Mouse (Mus musculus) embryonic facial prominence, embryonic 15.5 days (tissue): Measurements from ENCODE around the gene Slit3. TPM values are rescaled to one million over a fixed set of nuclear protein-coding genes. Genes with fewer than 3 reads are reported as not detected.

Experiments used
- ATAC-seq: fragments of 200-750 bp; cut with Nextera tagmentation; 2 replicates; pipeline ENCODE4 v1.8.0; 2017; ENCODE audit warnings: low read depth, moderate TSS enrichment; ENCODE audit not compliant: insufficient number of reproducible peaks, low FRiP score, low TSS enrichment
- H3K27ac ChIP-seq: fragments of 300-500 bp; sonication (generic); replicated peaks from 2 replicates; pipeline ENCODE4 v1.5.1; 2015; ENCODE audit warnings: mild to moderate bottlenecking, inconsistent platforms
- H3K27me3 ChIP-seq: fragments of 300-500 bp; sonication (generic); 2 replicates; pipeline ENCODE4 v1.6.1; 2015; ENCODE audit warnings: inconsistent platforms
- H3K36me3 ChIP-seq: fragments of 300-500 bp; sonication (generic); 2 replicates; pipeline ENCODE4 v1.6.1; 2015; ENCODE audit warnings: mild to moderate bottlenecking, inconsistent platforms
- H3K4me1 ChIP-seq: fragments of 300-500 bp; sonication (generic); 2 replicates; pipeline ENCODE4 v1.6.1; 2015; ENCODE audit warnings: inconsistent platforms
- H3K4me2 ChIP-seq: fragments of 300-500 bp; sonication (generic); replicated peaks from 2 replicates; pipeline ENCODE4 v1.6.1; 2015; ENCODE audit warnings: mild to moderate bottlenecking, inconsistent platforms
- H3K4me3 ChIP-seq: fragments of 300-500 bp; sonication (generic); replicated peaks from 2 replicates; pipeline ENCODE4 v1.5.1; 2015; ENCODE audit warnings: mild to moderate bottlenecking, inconsistent platforms
- H3K9ac ChIP-seq: fragments of 300-500 bp; sonication (generic); 2 replicates; pipeline ENCODE4 v1.6.1; 2015; ENCODE audit warnings: inconsistent platforms
- H3K9me3 ChIP-seq: fragments of 300-500 bp; sonication (generic); replicated peaks from 2 replicates; pipeline ENCODE4 v1.6.1; 2016; ENCODE audit warnings: inconsistent platforms
- WGBS: fragments of 180-500 bp; shearing (Covaris S2); methylation state at CpG from one replicate; pipeline ENCODE4 v1.1.7; 2015; 5-methylcytosine and 5-hydroxymethylcytosine counted together
- polyA plus RNA-seq: library from polyadenylated mRNA; unstranded; fragments of >200 nt; fragmentation: Nextera tagmentation; extraction: Ambion mirVana; gene quantifications from 2 replicates; pipeline ENCODE4 v1.2.1, GENCODE M21; 2015

Slit3 gene
- polyA plus RNA-seq, 1 experiment from 2014 or later = 27.6 TPM

- H3K4me1 ChIP-seq = peaks cover 16% of the 10 kb centered on the region; the same call in 1 of the 2 replicates
- H3K9ac ChIP-seq = no peak overlapping the region
- no peak for ATAC-seq
- no peak overlapping the region for H3K27ac ChIP-seq
- WGBS = 77% methylated on average over 6 of the region's 6 CpGs
- no peaks in the 10 kb centered on the region for H3K9me3 ChIP-seq
- H3K4me2 ChIP-seq = no peak overlapping the region
- no peaks in the 10 kb centered on the region for H3K27me3 ChIP-seq
- no peaks in the 10 kb centered on the region for H3K36me3 ChIP-seq
- no peak overlapping the region for H3K4me3 ChIP-seq
Observed at GRCm38 (mm10) chr11:35198537-35199088, 77.6 kb downstream of the Slit3 start.

GRCm38 (mm10) chr11:35202332-35202731 is 81.3 kb downstream of the Slit3 start:
- ATAC-seq = no peak
- Histone ChIP-seq H3K9ac (no peak overlapping the region), H3K4me2 (no peak overlapping the region), H3K27ac (no peak overlapping the region), H3K27me3 (no peaks in the 10 kb centered on the region), H3K4me1 (peaks cover 8% of the 10 kb centered on the region; the same call in 1 of the 2 replicates), H3K36me3 (no peaks in the 10 kb centered on the region), H3K4me3 (no peak overlapping the region), H3K9me3 (no peaks in the 10 kb centered on the region)
- 61% methylated on average over 5 of the region's 5 CpGs for WGBS

DNA sequence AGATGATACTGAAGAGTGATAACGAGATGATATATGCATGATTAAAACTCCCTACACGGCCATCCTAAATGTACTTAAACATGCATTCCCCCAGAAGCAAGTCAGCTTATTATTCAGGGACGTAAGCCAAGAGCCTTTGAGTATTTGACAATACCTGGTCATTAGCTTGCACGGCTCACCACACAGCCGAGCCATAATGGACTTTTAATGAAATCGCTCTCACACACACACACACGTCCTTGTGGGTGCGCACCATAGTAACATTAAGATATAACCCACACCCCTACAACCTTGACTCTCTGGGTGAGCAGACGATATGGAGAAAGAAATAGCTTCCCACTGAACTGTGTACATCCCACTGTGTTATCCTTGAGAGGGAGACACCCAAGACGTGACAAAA is 82.6 kb downstream of the Slit3 start:
- peaks cover 8% of the 10 kb centered on the region; the same call in 1 of the 2 replicates for H3K4me1 ChIP-seq
- ATAC-seq = no peak
- no peaks in the 10 kb centered on the region for H3K9me3 ChIP-seq
- 65% methylated on average over 10 of the region's 10 CpGs for WGBS
- no peak overlapping the region for H3K27ac ChIP-seq
- H3K4me3 ChIP-seq = no peak overlapping the region
- H3K9ac ChIP-seq = no peak overlapping the region
- H3K27me3 ChIP-seq = no peaks in the 10 kb centered on the region
- H3K4me2 ChIP-seq = no peak overlapping the region
- H3K36me3 ChIP-seq = no peaks in the 10 kb centered on the region

DNA sequence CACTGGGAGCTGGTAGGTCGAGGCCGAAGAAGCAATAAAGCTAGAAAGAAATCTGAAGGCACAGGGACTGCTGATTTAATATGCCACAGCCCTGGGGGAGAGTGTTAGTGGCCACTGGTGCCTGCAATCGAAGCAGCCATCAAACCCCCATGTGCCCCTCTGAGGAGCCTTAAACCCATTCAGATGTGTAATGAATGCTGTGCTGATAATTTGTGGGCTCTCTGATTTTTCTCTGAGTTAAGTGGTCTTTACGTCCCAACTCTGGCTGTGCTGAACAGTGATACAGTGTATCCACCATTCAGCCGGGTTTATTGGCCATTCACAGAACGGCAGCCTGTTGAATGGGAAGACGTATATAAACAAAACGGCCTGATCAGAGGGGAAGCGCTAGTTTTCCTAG is 83.1 kb downstream of the Slit3 start:
- H3K4me2 ChIP-seq = no peak overlapping the region
- H3K4me3 ChIP-seq = no peak overlapping the region
- H3K36me3 ChIP-seq = no peaks in the 10 kb centered on the region
- no peaks in the 10 kb centered on the region for H3K9me3 ChIP-seq
- no peak for ATAC-seq
- no peak overlapping the region for H3K27ac ChIP-seq
- H3K4me1 ChIP-seq = peaks cover 8% of the 10 kb centered on the region; the same call in 1 of the 2 replicates
- no peaks in the 10 kb centered on the region for H3K27me3 ChIP-seq
- no peak overlapping the region for H3K9ac ChIP-seq
- WGBS = 58% methylated on average over 9 of the region's 9 CpGs

DNA sequence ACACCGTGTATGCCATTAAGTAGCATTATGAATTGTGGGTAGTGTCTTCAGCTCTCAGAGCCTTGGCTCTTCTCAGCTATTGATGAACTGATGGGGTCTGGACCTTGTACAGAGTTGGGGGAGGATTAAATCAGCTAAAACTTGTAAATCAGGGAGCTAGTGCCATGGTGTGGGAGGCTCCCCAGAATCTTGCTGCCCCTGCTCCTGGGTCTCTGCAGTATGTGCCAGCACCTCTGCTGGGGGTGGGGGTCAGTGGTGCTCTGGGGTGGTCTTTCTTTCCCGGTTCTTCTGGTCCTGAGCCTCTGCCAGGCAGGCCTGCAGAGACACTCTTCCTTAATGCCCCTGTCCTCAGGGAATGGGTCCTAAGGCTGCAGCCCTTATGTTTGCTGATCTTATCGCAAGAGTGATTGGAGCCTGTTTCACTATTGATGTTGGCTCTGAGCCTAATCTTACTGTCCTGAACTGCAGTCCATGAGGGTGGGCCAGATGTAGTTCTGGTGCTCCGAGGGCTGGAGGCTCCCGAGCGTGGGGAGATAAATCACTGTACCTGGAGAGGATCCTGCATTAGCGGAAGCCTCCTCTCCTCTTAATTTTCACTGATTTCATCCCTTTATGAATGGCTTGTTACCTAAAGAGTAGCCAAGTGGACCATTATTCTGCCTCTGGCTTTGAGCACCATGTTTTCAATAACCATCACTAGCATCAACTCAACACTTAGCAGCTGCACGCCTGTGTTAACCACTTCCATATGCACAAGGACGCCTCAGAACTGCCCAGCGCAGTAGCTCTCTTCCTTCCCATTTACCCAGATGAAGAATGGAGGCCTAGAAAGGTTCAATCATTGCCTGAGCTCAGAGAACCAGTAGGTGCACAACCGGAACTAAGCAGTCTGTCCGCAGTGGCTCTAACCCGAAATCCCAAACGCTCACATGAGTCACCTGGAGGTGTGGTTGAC is 90.0 kb downstream of the Slit3 start:
- no peak overlapping the region for H3K9ac ChIP-seq
- H3K27me3 ChIP-seq = no peaks in the 10 kb centered on the region
- H3K4me1 ChIP-seq = peaks cover 18% of the 10 kb centered on the region
- H3K27ac ChIP-seq = no peak overlapping the region
- 47% methylated on average over 14 of the region's 14 CpGs for WGBS
- H3K9me3 ChIP-seq = no peaks in the 10 kb centered on the region
- H3K36me3 ChIP-seq = no peaks in the 10 kb centered on the region
- no peak for ATAC-seq
- H3K4me2 ChIP-seq = no peak overlapping the region
- H3K4me3 ChIP-seq = no peak overlapping the region

DNA sequence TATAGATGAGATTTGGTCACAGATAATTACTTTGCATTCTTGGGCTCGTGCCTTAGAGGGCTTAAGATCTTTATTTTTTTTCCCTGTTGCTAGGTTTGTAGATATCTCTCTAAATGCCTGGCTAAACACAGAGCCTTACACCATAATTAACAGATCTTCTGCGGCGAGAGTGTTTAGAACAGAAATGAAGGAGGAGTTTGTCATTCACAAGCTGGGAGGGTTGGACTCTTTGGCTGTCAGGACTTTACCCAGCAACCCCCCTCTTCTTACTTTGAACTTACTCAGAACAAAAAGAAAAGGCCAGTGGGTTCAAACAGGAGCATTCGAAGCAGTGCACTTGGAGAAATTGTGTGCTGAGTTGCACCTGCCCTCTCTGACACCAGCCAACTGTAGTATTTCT is 103.0 kb downstream of the Slit3 start:
- Histone ChIP-seq H3K4me1 (peaks cover 22% of the 10 kb centered on the region), H3K27ac (no peak overlapping the region), H3K4me2 (no peak overlapping the region), H3K4me3 (no peak overlapping the region), H3K9ac (no peak overlapping the region), H3K27me3 (no peaks in the 10 kb centered on the region), H3K9me3 (no peaks in the 10 kb centered on the region), H3K36me3 (no peaks in the 10 kb centered on the region)
- WGBS = 17% methylated on average over 4 of the region's 4 CpGs
- ATAC-seq = 0 out of 2 replicates have a peak, but pooled peaks have one; percentile 64

- Histone ChIP-seq H3K9me3 (no peaks in the 10 kb centered on the region), H3K4me1 (peaks cover 11% of the 10 kb centered on the region; the same call in 1 of the 2 replicates), H3K27ac (no peak overlapping the region), H3K27me3 (no peaks in the 10 kb centered on the region), H3K36me3 (no peaks in the 10 kb centered on the region), H3K4me3 (no peak overlapping the region), H3K9ac (no peak overlapping the region), H3K4me2 (no peak overlapping the region)
- no peak for ATAC-seq
- WGBS = 58% methylated on average over 10 of the region's 10 CpGs
Observed at GRCm38 (mm10) chr11:35231361-35232090, 110.5 kb downstream of the Slit3 start.

DNA sequence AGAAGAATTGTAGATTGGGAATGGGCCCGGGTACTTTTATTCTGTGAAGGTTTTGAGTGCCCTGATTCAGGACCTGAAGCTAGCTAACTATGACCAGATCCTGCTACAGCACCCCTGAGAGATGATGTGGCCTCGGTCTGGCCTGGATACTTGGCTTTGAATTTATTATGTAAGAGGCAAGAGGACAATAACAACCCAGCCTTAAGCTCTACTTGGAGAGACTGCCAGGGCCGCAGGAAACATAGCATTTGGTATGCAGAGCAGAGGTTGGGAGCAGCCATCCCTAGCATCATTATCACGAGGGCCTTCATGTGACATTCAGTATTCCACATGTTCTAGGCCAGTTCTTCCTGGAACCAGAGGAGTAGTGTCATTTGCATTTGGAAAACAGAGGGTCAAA is 111.3 kb downstream of the Slit3 start:
- Histone ChIP-seq H3K27ac (0 out of 2 replicates have a peak overlapping the region, but pooled peaks have one; percentile 1), H3K4me2 (no peak overlapping the region), H3K4me3 (no peak overlapping the region), H3K4me1 (0 out of 2 replicates have a peak, but pooled peaks cover 5% of the 10 kb centered on the region), H3K9ac (no peak overlapping the region), H3K27me3 (no peaks in the 10 kb centered on the region), H3K36me3 (no peaks in the 10 kb centered on the region), H3K9me3 (no peaks in the 10 kb centered on the region)
- WGBS = 81% methylated on average over 4 of the region's 4 CpGs
- no peak for ATAC-seq

GRCm38 (mm10) chr11:35241379-35241778 is 120.4 kb downstream of the Slit3 start:
- H3K36me3 ChIP-seq = no peaks in the 10 kb centered on the region
- H3K9me3 ChIP-seq = no peaks in the 10 kb centered on the region
- no peak for ATAC-seq
- H3K27ac ChIP-seq = no peak overlapping the region
- H3K27me3 ChIP-seq = no peaks in the 10 kb centered on the region
- H3K4me3 ChIP-seq = no peak overlapping the region
- peaks cover 17% of the 10 kb centered on the region for H3K4me1 ChIP-seq
- no peak overlapping the region for H3K4me2 ChIP-seq
- 88% methylated on average over 7 of the region's 7 CpGs for WGBS
- no peak overlapping the region for H3K9ac ChIP-seq

DNA sequence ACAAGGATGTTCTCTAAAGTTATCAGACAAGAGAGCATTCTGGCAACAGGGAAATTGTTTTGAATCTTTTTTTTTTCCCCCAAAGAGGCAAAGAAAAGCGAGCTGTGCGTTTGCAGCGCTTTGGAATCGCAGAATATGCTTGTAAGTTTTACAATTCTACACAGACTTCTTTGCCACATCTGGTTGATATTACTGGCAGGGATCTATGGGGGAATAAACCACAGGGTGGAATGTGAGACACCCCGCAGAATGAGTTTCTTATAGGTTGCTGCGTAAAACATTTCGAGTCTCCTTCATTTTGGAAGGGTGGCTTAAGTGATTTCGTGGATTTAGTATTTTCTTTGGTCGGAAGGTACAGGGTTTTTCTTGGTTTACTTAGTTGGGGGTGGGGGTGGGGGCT is 122.6 kb downstream of the Slit3 start:
- Histone ChIP-seq H3K36me3 (no peaks in the 10 kb centered on the region), H3K9me3 (no peaks in the 10 kb centered on the region), H3K27me3 (no peaks in the 10 kb centered on the region), H3K4me2 (0 out of 2 replicates have a peak overlapping the region, but pooled peaks have one; percentile 8), H3K27ac (peak overlapping the region; percentile 45), H3K4me3 (no peak overlapping the region), H3K9ac (no peak overlapping the region), H3K4me1 (peaks cover 29% of the 10 kb centered on the region)
- no peak for ATAC-seq
- 31% methylated on average over 9 of the region's 9 CpGs for WGBS

GRCm38 (mm10) chr11:35244526-35244925 is 123.5 kb downstream of the Slit3 start:
- Histone ChIP-seq H3K4me1 (peaks cover 35% of the 10 kb centered on the region), H3K9me3 (no peaks in the 10 kb centered on the region), H3K36me3 (no peaks in the 10 kb centered on the region), H3K27ac (no peak overlapping the region), H3K9ac (no peak overlapping the region), H3K27me3 (no peaks in the 10 kb centered on the region), H3K4me2 (no peak overlapping the region), H3K4me3 (no peak overlapping the region)
- ATAC-seq = no peak
- 67% methylated on average over 7 of the region's 7 CpGs for WGBS
